ENCODE assay signal across 26 mouse cellular contexts in the genomic region with DNA sequence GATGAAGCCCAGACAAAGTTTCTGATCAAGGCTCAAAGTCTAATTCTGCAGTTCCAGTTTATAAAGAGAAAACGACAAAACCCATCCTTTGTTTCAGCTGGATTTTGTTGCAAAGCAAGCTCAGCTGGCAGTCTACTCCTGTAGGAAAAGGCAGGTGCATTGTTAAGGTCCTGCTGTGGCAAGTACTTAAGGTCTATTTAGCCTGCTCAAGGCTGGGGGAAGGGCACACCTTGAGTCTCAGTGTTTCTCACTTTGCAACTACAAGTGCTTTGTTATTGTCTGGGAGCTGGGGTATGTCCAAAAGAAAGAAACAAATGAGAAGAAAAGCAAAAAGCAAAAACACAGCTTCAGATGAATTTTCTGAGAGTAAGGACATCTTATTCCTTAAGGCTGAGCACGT.
"Had no signal": no experiment of that assay in that cellular context is flagged by ENCODE, and none has a peak within 500 bp of the region (broad histone marks: within the 10 kb centered on the region; RNA-seq: fewer than 3 reads in every experiment).

No protein-coding gene starts in this region.

- ATAC-seq: hindbrain, postnatal 0 days; intestine, embryonic 16.5 days; liver, postnatal 0 days had no signal

- H3K27ac ChIP-seq: gastrocnemius, adult 2 months; heart, embryonic 10.5 days; hindbrain, embryonic 10.5 days; hindbrain, embryonic 12.5 days; hindbrain, embryonic 14.5 days; hindbrain, postnatal 0 days; limb, embryonic 10.5 days; limb, embryonic 12.5 days; liver, embryonic 13.5 days; liver, embryonic 15.5 days had no signal

- H3K4me1 ChIP-seq: heart, embryonic 10.5 days; heart, embryonic 12.5 days; hindbrain, embryonic 10.5 days; hindbrain, embryonic 12.5 days; limb, embryonic 10.5 days; limb, embryonic 12.5 days; liver, embryonic 13.5 days; liver, embryonic 15.5 days had no signal

- H3K36me3 ChIP-seq: heart, embryonic 10.5 days; heart, embryonic 12.5 days; hindbrain, embryonic 10.5 days; hindbrain, embryonic 12.5 days; limb, embryonic 10.5 days; limb, embryonic 12.5 days; liver, embryonic 13.5 days; liver, embryonic 15.5 days had no signal

- H3K4me2 ChIP-seq: heart, embryonic 12.5 days; hindbrain, embryonic 12.5 days; hindbrain, embryonic 14.5 days; limb, embryonic 12.5 days; liver, embryonic 11.5 days; liver, embryonic 13.5 days; liver, embryonic 15.5 days had no signal

- DNase-seq: gastrocnemius, adult 2 months; gastrocnemius, postnatal 14 days; gastrocnemius, postnatal 36 days; heart, adult 11 months; heart, postnatal 10 days; heart, postnatal 4 days; kidney, adult 18-20 months; kidney, adult 8-10 months; kidney, postnatal 10 days; kidney, postnatal 36 days; layer of hippocampus, adult 9-11 months; layer of hippocampus, postnatal 36 days; liver; liver, embryonic 13.5 days; liver, postnatal 0 days had no signal

- H3K27me3 ChIP-seq: heart, embryonic 12.5 days; hindbrain, embryonic 12.5 days; limb, embryonic 12.5 days; liver, embryonic 13.5 days; liver, embryonic 15.5 days had no signal

- H3K9ac ChIP-seq: heart, embryonic 12.5 days; hindbrain, embryonic 12.5 days; hindbrain, embryonic 14.5 days; limb, embryonic 12.5 days; liver, embryonic 13.5 days; liver, embryonic 15.5 days; liver, postnatal 0 days had no signal

- H3K9me3 ChIP-seq: heart, embryonic 10.5 days; heart, embryonic 12.5 days; hindbrain, embryonic 10.5 days; hindbrain, embryonic 12.5 days; limb, embryonic 10.5 days; limb, embryonic 12.5 days; liver, embryonic 13.5 days; liver, embryonic 15.5 days had no signal

- H3K4me3 ChIP-seq: gastrocnemius, adult 2 months; heart, embryonic 10.5 days; heart, embryonic 12.5 days; hindbrain, embryonic 10.5 days; hindbrain, embryonic 12.5 days; limb, embryonic 10.5 days; limb, embryonic 12.5 days; liver, embryonic 13.5 days; liver, embryonic 15.5 days had no signal
